Mouse (Mus musculus): Measurements from ENCODE around the gene Apool.

The Apool gene

DNA sequence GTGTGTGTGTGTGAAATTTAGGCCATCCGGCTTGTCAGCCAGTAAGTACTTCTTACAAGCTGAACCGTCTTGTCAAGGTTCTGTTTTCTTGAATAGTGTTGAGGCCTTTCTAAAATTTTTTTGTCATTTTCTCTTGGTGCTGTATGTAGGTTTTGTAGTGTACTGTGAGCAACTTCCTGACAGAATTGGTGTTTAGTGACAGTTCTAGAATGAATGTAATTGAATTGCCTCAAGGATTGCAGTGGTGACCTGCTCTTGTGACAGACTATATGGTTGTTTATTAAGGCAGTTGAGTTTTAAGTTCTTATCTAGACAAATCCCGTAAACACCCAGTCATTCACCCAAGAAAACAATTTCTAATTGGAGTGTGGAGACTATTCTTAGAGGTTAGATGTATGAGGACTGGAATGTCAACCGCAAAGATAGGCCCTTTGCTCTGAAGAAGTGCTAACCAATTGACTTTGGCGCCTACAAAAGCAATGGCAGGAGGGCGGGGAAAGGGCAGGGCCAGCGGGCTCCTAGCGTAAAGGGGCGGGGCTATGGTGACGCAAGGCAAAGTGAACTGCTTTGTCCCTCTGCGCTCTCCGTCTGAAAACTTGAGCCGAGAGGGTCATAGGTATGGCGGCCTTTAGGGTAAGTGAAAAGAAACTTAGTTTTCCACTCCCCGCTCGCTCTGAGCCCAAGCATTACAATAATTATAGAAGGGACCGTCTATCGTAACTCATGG is at the start of gene Apool:
Apool (plus strand) TSS at position 531 of the 727 bp plus-strand sequence.
- peak; percentile 89 to 92 for DNase-seq

DNA sequence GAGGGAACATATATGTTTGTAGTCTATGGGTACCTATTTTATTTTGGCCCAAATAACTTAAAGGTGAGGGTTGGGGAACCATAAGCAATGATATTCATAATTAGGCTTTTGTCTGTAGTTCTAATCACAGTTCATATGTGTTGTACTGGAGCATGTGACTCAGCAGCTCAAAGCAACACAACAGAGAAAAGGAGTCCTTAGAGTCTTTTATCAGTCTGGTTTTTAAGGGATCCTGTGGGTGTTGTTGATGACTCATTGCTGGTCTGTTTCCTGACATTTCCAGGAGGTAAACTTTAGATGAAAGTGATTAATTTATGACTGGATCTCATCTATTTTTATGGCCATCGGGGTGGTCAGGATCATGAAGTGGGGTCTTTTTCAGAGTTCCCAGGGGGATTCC is 37.6 kb upstream of the Apool start:
- no peak for DNase-seq

DNA sequence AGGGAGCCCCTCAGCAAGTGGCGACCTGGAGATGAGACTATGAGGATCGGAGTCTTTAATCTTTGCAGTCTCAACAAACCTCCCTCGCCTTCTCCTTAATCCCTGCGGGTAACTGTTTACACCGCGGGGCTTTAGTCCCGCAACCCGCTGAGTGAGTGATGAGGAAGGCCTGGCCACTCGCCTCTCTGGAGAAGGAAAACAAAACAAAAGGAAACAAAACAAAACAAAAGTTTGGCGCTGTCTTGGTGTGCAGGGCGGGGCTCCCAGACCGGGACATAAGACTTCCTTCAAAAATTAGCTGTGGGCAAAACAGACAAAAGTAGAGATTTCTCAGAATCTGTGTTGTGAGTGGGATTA is 375 bp downstream of the Apool start:
- DNase-seq: peak; percentile 3 to 37

DNA sequence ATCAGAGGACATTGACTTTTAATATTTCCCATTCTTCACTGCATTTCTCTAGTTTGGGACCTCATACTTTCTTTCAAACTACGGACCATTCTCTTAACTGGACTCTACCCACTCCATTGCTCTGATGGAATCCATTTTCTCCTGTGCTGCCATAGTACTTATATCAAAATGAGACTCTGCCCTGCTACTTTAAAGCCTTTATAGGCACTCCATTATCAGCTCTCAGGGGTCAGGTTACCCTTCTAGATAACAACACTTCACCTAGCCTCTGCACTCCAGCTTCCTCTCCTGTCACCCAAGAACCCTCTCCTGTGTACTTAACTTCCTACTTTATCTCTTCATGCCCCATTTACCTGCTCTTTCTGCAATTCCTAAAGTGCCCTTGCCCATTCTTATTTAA is 960 bp downstream of the Apool start:
- no peak for DNase-seq

DNA sequence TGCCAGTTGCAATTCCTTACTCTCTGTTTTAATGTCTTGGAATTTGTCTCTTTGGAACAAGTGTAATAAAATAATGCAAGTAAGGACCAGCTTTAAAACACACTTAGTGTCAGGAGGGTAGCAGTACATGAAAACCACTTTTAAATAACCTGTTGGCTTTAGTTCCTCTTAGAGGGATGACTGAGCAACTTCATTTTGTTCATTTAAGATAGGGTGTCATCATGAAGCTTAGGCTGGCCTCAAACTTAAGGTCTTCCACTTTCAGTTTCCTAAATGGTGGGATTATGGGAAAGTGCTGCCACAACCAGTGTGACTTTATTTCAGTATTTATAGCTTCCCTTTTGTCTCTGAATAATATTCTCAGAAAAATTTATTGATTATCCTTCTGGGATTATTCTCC is 9.1 kb downstream of the Apool start:
- DNase-seq: no peak

DNA sequence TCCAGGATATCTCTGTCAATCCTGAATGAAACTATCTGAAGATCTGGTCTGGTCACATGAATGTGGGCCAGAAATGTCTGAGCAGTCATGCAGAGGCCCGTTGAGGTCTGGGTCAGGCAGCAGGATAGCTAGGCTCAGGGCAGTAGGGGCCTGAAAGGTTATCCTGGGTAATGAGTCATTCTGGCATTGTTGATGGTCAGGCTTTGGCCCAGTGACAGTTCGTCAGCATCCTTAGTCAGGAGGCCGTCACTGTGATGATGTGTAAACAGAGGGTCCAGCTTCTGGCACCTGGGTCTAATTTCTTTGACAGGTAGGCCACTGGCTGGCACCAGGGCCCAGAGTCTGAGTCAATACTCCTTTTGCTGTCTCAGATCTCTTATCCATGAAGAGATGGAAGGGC is 28.4 kb downstream of the Apool start:
- no peak for DNase-seq

DNA sequence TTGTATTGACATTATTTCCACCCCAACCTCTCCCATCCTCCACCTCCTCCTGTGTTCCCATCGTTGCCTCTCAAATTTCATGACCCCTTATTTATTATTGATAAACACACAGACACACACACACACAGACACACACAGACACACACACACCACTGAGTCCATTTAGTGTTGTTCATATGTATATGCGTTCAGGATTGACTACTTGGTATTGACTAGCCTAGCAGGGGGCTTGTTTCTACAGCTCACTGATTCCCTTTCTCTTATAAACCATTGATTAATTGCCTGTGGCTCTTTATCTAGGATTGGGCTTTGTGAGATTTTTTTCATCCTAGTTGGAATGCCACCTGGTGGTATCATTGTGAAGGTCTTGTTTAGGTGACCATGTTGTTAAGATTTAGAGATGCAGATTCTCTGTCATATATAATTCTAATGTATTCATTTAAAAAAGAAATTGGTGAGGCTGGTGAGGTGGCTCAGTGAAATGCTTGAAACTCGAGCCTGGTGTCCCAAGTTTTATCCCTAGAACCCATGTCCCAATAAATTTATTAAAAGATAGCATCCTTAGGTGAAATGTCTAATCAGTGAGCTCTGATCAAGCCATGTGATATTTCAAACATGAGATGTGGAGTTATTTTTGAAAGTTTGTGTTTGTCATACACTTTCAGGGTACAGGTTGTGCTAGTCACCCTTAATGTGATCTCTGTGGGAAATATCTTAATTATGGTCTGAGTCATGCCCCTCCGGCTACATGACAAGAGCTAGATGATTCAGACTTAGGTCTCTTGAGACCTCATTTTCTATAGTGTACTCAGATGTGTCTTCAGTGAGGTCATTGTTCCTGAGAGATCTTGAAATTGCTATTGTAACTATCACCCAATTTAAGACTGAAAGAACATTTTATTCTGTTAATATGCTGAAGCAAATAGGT is 36.6 kb downstream of the Apool start:
- no peak for DNase-seq

DNA sequence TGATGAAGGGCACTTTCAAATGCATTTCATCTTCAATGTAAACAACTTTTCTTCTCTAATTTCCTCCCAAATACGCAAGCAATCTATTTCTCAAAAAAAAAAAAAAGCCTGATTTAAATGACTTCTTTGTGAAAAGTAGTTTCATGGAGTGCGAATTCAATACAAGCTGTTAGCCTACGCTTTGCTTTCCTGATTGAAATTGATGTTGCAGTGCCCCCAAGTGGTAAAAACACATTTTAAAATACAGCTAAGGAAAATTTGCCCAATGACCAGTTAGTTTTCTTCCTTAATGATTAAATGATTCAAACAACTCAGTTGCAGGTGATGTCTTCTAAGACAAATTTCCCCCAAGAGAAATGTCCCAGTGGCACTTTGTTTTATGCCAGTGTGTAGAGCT is 37.3 kb downstream of the Apool start:
- DNase-seq: peak in 1 of 2 experiments; percentile 23

DNA sequence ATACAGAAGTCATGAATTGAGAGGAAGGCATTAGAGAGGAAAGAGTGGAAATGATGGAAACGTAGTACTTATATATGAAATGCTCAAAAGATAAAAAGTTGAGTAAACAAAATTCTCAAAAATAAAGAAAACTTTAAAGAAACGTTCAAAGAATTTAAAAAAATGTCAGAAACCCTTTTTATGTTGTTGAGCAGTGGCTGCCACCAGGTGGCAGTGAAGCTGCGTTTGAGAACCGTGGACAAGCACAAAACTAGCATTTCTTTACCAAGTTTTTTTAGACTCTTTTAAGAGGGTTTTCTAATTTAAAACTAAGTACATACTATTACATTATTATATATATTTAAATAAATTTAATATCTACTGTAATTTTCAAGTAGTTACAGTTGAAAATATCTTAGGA is 57.3 kb downstream of the Apool start:
- DNase-seq: no peak

DNA sequence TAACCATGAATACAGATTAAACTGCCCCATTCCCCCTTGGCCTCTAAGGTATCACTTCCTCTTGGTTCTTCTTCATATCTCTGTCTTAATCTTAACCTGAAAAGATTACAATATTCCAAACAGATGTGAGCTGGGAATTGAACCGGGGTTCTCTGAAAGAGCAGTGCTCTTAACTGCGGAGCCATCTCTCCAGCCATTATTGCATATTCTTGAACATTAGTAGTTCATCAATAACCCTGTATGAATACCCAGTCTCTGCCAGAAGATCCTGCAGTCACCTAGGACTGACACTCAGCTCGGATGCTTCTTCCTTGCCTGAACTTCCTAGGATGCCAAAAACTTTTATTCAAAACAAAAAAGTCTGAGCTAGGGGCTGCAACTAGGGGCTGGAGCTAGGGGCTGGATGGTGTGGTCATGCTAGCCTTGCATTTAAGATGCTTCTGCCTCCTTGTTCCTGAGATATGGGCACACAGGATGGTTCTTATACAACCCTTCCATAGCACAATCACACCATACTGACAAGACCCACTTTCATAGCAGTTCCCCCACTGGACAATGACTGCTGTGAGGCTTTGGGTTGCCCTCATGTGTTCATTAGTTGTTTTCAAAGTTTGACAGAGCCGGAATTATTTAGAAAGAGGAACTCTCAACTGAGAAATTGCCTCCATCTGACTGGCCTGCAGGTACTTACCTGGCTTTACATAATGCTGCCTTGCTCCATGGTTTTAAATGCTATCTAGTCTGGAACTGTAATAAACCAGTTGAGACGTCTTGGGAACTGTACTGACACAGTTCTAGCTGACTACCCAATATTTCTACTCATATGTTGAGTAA is 59.7 kb downstream of the Apool start:
- DNase-seq: peak; percentile 4 to 41

DNA sequence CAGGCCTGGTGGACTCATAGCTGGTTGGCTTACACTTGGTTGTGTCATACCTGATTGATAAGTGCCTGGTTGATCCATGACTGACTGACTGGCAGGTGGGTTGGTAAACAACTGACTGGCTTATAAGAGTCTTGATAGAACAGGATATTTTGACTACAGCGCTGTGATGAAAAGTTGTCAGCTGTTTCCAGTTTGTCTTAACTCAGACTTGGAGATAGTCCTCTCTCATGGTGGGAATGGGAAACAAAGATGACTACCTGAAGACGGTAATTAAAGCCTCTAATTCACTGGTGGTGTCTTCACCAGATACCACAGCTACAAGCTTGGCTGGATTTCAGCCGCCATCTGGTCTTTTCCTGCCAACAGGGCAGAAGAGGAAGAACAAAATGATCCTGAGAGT is 95.5 kb downstream of the Apool start, which contains the start of gene Satl1:
Satl1 (minus strand) TSS at position 101 of the 400 bp plus-strand sequence.
- no peak for DNase-seq

DNA sequence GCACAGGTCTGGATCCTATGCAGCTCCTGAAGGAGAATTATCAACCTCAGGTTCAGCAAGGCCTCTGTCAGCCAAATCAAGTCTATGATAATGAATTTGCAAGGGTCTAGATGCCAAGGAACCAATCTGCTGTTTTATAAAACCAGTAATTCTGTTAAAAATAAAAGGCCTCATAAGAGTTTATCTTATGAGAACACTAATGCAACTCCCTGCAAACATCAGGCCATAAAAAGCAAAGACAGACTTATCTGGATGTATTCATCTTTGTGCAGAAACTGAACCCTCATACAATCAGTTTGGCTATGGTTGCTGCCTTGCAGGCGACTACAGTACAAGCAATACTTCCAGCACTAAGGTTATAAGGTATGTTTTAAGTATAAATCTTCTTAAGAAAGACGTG is 101.2 kb downstream of the Apool start:
- DNase-seq: no peak

All from kidney, postnatal 25 days (tissue).